Mouse (Mus musculus) ES-E14 (cell line): ENCODE measurements around the gene Syt9. TPM values are rescaled to one million over a fixed set of nuclear protein-coding genes. Genes with fewer than 3 reads are reported as not detected.

Experiments
- DNase-seq: peaks from one replicate; pipeline ENCODE4 v3.0.0-alpha.2; 2013; ENCODE audit warnings: low read depth, low spot score
- H3K27ac ChIP-seq: 2 replicates; pipeline ENCODE4 v1.5.1; 2012; ENCODE audit warnings: low read depth, mild to moderate bottlenecking, low read length, moderate library complexity, mixed read lengths; ENCODE audit not compliant: poor library complexity, insufficient read depth, severe bottlenecking
- H3K36me3 ChIP-seq: 2 replicates; pipeline ENCODE4 v1.6.1; 2012; ENCODE audit warnings: mild to moderate bottlenecking, low read length, moderate library complexity, mixed read lengths; ENCODE audit not compliant: control insufficient read depth, poor library complexity, insufficient read depth, severe bottlenecking
- H3K4me1 ChIP-seq, 2 experiments: fragments of 150-350 bp in 1 of 2; sonication (generic) in 1 of 2; 2 replicates each; pipeline ENCODE4 v1.6.1; 2012; ENCODE audit warnings: low read length in 2 of 2, mild to moderate bottlenecking in 1 of 2, mixed read lengths in 1 of 2; ENCODE audit not compliant: control insufficient read depth in 2 of 2, insufficient read depth in 2 of 2, poor library complexity in 1 of 2
- H3K4me3 ChIP-seq, 2 experiments: fragments of 150-350 bp in 1 of 2; sonication (generic) in 1 of 2; 2 replicates each; pipeline ENCODE4 v1.5.1; 2012; ENCODE audit warnings: low read length in 2 of 2, low read depth in 1 of 2, mild to moderate bottlenecking in 1 of 2, mixed read lengths in 1 of 2; ENCODE audit not compliant: insufficient read depth in 1 of 2, poor library complexity in 1 of 2, severe bottlenecking in 1 of 2
- H3K9ac ChIP-seq: 2 replicates; pipeline ENCODE4 v1.6.1; 2012; ENCODE audit warnings: low read depth, mild to moderate bottlenecking, low read length, mixed read lengths; ENCODE audit not compliant: poor library complexity, insufficient read depth, severe bottlenecking
- H3K9me3 ChIP-seq: fragments of 150-350 bp; sonication (generic); 2 replicates; pipeline ENCODE4 v1.6.1; 2012; ENCODE audit warnings: low read depth, mild to moderate bottlenecking, low read length; ENCODE audit not compliant: control insufficient read depth, insufficient read depth
- CHD2 ChIP-seq: IDR thresholded peaks from 2 replicates; pipeline ENCODE4 v1.6.1; 2014; ENCODE audit warnings: mild to moderate bottlenecking, low read depth, low read length, inconsistent platforms
- HCFC1 ChIP-seq: IDR thresholded peaks from 2 replicates; pipeline ENCODE4 v1.6.1; 2012; ENCODE audit warnings: low read length, inconsistent platforms, borderline replicate concordance; ENCODE audit not compliant: insufficient read depth
- MAFK ChIP-seq: IDR thresholded peaks from 2 replicates; pipeline ENCODE4 v1.6.1; 2014; ENCODE audit warnings: mild to moderate bottlenecking, low read depth, low read length, inconsistent platforms; ENCODE audit not compliant: insufficient read depth
- ZC3H11A ChIP-seq: IDR thresholded peaks from 2 replicates; pipeline ENCODE4 v1.6.1; 2012; ENCODE audit warnings: low read depth, mild to moderate bottlenecking, inconsistent platforms, low read length, borderline replicate concordance
- ZNF384 ChIP-seq: IDR thresholded peaks from 2 replicates; pipeline ENCODE4 v1.6.1; 2012; ENCODE audit warnings: low read depth, low read length, inconsistent platforms
- in situ Hi-C, 2 experiments: fragments of 600-800 bp; cut with MboI; formaldehyde crosslinking; loops; one replicate each; pipeline ENCODE4 v1.15.1; 2025; ENCODE audit warnings: low sequenced_read_pairs in 2 of 2, inconsistent platforms in 1 of 2; ENCODE audit not compliant: unreplicated experiment in 2 of 2
- total RNA-seq: library from RNA; depleted of rRNA; stranded (reverse); fragments of 300-350 nt; gene quantifications from 2 replicates; pipeline ENCODE4 v1.2.3, GENCODE M21; 2012

Syt9 gene
- total RNA-seq, 1 experiment, result 8.4 TPM

GRCm38 (mm10) chr7:107400061-107400799 lies 29.7 kb downstream of the Syt9 start:
- Histone ChIP-seq H3K4me1 (0 out of 4 replicates have a peak, but pooled peaks cover 0 to 1% of the 10 kb centered on the region in 2 experiments), H3K4me3 (no peak overlapping the region), H3K36me3 (no peaks in the 10 kb centered on the region), H3K9ac (no peak overlapping the region), H3K27ac (no peak overlapping the region), H3K9me3 (no peaks in the 10 kb centered on the region)
- TF ChIP-seq ZNF384, result no peak
- TF ChIP-seq HCFC1, result no peak
- TF ChIP-seq MAFK, result no peak
- TF ChIP-seq CHD2, result no peak
- TF ChIP-seq ZC3H11A, result no peak
- DNase-seq, result no peak
- in situ Hi-C loops, result no loop called here

- no peak overlapping the region for H3K9ac ChIP-seq
- no peaks in the 10 kb centered on the region for H3K9me3 ChIP-seq
- H3K36me3 ChIP-seq, result no peaks in the 10 kb centered on the region
- in situ Hi-C loops, result no loop called here
- no peak for DNase-seq
- 0 out of 4 replicates have a peak, but pooled peaks cover 0 to 1% of the 10 kb centered on the region in 2 experiments for H3K4me1 ChIP-seq
- H3K4me3 ChIP-seq, result no peak overlapping the region
- TF ChIP-seq ZC3H11A, result no peak
- no peak for TF ChIP-seq CHD2
- TF ChIP-seq ZNF384, result no peak
- no peak for TF ChIP-seq MAFK
- no peak for TF ChIP-seq HCFC1
- H3K27ac ChIP-seq, result no peak overlapping the region
Measured at GRCm38 (mm10) chr7:107403261-107403660, 32.7 kb downstream of the Syt9 start.

- no peak overlapping the region for H3K27ac ChIP-seq
- in situ Hi-C loops, result no loop called here
- no peaks in the 10 kb centered on the region for H3K9me3 ChIP-seq
- H3K9ac ChIP-seq, result no peak overlapping the region
- H3K4me3 ChIP-seq, result no peak overlapping the region
- no peaks in the 10 kb centered on the region for H3K4me1 ChIP-seq
- no peak for TF ChIP-seq HCFC1
- DNase-seq, result no peak
- H3K36me3 ChIP-seq, result no peaks in the 10 kb centered on the region; the same call in 1 of the 2 replicates
Measured at GRCm38 (mm10) chr7:107414928-107415327, 44.4 kb downstream of the Syt9 start.

GRCm38 (mm10) chr7:107417043-107417850 lies 46.7 kb downstream of the Syt9 start:
- Histone ChIP-seq H3K9me3 (no peaks in the 10 kb centered on the region), H3K9ac (no peak overlapping the region), H3K4me3 (no peak overlapping the region), H3K27ac (no peak overlapping the region), H3K36me3 (no peaks in the 10 kb centered on the region; the same call in 1 of the 2 replicates), H3K4me1 (no peaks in the 10 kb centered on the region)
- in situ Hi-C loops, result no loop called here
- DNase-seq, result no peak
- TF ChIP-seq MAFK (no peak), HCFC1 (no peak), CHD2 (no peak), ZC3H11A (no peak), ZNF384 (no peak)
